Mouse (Mus musculus) CD4-positive, CD25-positive, alpha-beta regulatory T cell, adult 2 months (primary cell): ENCODE results near the gene Gm20388.

Experiments
- DNase-seq: peaks from one replicate; pipeline ENCODE4 v3.0.0-alpha.2; 2012; ENCODE audit warnings: low read depth, low spot score

Gene Gm20388

GRCm38 (mm10) chr8:122784756-122785155, 2874.1 kb downstream of the Gm20388 start:
- DNase-seq = no peak

DNA sequence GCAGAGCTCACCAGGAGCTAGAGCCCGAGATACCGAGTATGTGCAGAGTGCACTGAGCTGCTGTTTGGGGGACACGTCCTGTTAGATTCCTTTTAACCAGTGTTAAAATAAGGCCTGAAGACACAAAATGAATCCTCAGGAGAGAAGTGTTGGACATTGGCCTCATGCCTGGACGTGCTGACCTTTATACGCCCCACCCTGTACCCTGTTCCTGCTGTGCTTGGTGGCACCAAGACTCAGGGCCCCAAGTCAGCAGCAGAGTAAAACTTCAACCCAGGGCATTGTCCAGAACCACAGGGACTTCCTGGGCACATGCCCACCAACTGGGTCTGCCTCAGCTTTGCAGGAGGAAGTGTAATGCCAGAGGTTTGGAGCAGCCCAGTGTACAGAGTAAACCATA, 2879.2 kb downstream of the Gm20388 start:
- DNase-seq = no peak

DNA sequence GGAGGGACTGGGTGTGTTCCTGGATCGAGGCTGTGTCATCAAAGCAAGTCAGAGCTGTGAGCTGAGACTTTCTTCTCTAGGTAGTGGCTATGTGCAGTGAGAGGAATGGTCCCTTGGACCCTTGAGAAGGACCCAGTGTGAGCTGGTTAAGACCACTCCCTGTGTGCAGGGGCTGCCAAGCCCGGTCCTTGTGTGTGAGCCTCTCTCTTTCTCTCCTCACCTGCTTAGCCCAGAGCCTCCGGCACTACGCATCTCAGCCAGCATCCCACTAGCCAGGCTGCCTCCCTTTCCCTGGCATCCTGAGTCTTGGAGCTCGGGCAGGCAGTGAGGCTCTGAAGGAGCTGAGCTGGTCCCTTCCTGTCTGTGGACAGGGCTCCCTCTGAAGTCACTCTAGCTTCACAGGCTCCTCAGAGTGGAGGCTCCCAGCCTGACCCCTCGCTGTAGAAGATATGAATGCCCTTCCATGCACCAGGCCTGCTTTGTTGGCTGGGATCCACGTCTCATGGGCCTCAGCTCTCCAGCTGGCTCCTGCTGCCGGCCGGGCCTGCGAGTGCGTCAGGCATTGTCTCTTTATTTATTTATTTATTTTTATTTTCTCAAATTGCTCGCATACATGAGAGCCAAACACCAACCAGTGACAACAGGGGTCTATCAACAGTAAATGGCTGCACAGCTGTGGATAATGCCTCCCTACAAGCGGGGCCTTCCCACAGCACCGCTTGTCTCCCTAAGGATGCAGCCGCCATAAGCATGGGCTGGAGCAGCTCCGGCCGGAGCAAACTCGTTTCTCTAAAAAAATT, 2882.9 kb downstream of the Gm20388 start:
- no peak for DNase-seq

- DNase-seq = no peak
These were observed 2883.5 kb downstream of the Gm20388 start for GRCm38 (mm10) chr8:122794175-122794454.

GRCm38 (mm10) chr8:122803906-122804761, 2893.5 kb downstream of the Gm20388 start:
- no peak for DNase-seq

GRCm38 (mm10) chr8:122805349-122805748, 2894.7 kb downstream of the Gm20388 start:
- no peak for DNase-seq

DNA sequence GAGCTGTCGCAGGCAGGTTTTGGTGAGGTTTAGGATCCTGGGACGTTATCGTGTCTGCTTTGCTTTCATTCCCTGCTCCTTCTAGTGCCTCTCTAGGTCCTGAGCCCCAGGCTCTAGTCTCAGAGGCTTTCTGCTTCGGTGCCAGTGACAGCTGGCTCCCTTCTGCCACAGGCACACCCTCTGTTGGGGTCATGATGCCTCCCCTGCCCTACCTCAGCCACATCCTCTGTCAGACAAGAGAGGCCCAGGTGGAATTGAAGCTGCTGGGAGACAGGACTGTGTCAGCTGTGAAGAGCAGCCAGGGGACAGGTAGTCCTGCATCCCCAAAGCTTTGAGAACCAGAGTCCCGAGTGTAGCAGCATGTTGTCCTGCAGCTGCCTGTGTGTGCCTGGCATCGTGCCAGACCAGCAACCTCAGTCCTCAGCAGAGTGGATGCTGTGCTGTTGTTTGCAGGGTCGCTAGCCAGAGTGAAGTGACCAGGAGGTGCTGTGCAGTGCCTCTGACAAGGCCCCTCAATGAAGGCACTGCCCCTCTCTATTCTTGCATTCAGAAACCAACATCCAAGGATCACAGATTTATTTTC, 2896.4 kb downstream of the Gm20388 start:
- DNase-seq = no peak

DNA sequence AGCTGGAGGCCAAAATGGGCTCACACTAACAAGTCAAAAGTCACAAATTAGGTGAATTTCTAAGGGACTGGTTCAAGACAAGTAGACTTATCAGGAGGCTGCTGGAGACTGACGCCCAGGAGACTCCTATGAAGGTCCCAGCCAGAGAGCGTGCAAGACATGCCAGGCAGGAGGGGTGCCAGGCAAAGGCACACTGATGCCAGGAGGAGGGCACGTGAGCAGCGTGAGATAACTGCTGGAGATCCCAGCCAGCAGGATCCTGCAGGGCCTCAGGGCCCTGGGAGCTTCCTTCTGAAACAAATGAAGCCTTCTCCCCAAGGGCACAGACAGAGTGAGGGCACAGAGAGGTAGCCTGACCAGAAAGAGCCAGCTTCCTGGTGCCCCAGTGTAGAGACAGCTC, 2897.3 kb downstream of the Gm20388 start:
- no peak for DNase-seq

GRCm38 (mm10) chr8:122810376-122810775, 2899.7 kb downstream of the Gm20388 start:
- no peak for DNase-seq

DNA sequence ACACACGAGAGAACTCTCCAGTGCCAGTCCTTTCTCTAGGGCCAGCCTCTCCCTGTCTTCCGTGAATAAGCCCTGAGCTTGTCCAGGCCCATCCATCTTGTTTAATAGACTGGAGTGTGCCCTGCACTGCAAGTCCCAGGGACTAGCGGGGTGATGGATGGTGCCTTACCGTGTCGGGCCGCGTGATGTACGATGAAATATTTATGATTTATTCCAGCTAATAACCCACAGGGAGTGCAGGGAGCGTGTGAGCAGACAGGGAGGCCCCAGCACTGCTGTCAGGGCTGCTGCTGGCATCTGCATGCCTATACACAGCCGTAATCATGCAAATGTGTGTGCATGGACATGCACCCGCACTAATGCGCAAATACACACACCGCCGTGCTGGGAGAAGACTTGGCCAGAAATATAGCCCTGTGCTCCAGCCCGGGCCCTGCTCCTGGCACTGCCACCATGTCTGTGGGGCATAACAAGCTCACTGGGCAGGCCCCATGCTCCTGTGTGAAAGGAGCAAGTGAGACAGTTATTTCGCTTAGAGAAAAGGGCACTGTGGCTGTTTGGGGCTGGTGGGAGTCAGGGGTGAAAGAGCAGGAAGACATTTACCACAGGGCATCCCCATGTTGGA, 2901.3 kb downstream of the Gm20388 start:
- DNase-seq = no peak

DNA sequence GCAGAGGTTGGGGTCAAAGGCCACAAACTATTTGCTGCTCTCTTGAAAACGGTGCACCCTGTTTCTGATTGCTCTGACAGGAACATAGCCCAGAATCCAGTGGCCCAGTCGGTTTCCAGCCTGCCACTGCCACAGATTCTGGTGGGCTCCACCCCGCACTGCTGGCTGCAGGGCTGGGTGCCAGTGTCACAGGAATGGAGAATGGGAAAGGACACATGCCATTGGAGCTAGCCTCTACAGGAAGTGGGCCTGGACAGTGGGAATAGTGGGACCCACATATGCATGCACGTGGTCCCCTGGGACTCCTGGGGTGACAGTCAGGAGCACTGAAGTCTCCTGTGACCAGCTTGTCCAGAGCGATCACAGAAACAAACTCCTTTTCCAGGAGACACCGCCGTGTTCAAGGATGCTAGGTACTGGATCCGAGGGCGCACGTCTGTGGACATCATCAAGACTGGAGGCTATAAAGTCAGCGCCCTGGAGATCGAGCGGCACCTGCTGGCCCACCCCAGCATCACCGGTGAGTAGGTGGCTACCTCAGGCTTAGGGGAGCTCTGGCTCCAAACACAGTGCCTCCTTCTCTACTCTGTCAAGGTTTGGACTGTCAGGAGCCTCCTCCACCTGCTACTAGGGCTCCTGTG, 2902.1 kb downstream of the Gm20388 start:
- no peak for DNase-seq

DNA sequence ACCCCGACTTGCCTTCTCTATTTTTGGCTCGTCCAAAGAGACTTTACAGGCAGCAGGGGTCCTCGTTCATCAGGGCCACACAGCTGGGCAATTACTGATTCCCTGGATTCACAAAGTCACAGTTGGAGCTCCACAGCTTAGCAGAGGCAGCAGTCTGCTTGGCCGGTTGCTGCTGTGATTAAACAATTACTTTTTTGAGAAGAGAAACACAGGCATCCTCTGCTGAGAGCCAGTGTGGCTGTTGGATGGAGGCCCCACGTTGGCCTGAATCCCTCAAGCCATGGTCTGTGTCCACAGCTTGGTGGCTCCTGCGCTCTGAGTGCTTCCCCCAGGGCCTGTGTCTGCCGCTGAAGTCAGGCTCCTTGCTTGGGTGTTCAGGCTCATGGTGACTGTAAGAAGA, 2904.0 kb downstream of the Gm20388 start:
- no peak for DNase-seq

GRCm38 (mm10) chr8:122816965-122817364, 2906.3 kb downstream of the Gm20388 start:
- DNase-seq = no peak

GRCm38 (mm10) chr8:122817724-122818496, 2907.3 kb downstream of the Gm20388 start:
- DNase-seq = no peak

DNA sequence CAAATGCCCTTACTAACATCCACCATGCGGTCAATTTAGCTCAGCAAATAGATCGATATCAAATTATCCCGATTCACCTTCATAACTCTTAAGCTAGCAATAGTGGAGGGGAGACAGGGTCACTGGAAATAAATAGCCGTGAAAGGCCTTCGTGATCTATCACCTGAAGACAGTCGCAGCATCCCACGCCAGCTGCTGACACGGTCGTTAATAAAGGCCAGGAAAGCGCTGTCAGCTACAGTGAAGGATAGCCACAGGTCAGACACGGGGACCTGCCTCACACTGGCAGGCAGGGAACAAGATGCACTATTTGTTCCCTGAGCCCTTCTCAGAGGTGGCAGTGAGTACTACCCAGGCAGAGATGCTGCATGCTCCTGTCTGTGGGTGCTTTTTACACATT, 2909.1 kb downstream of the Gm20388 start:
- no peak for DNase-seq

DNA sequence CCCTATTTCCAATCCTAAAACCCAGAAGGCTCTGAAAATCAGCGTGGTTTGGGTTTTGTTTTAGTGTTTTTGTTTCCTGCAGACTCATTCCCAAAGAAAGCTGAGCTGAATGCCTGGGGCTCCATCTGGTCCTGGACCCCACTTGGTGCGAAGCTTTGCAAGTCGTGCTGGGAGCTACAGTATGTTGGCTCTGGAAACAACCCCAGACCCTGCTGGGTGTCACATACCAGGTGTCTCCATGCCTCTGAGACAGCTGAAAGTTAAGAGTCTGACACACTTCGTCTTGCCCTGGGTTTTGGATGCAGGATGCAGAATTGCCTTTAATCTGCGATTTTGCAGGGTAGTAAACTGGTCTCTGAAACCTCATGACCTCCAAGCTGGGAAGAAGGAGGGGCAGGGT, 2913.9 kb downstream of the Gm20388 start:
- DNase-seq = no peak

GRCm38 (mm10) chr8:122824986-122825385, 2914.3 kb downstream of the Gm20388 start:
- DNase-seq = no peak

- no peak for DNase-seq
These were observed 2914.8 kb downstream of the Gm20388 start for GRCm38 (mm10) chr8:122825408-122825807.

GRCm38 (mm10) chr8:122829396-122829795, 2918.8 kb downstream of the Gm20388 start:
- DNase-seq = no peak

DNA sequence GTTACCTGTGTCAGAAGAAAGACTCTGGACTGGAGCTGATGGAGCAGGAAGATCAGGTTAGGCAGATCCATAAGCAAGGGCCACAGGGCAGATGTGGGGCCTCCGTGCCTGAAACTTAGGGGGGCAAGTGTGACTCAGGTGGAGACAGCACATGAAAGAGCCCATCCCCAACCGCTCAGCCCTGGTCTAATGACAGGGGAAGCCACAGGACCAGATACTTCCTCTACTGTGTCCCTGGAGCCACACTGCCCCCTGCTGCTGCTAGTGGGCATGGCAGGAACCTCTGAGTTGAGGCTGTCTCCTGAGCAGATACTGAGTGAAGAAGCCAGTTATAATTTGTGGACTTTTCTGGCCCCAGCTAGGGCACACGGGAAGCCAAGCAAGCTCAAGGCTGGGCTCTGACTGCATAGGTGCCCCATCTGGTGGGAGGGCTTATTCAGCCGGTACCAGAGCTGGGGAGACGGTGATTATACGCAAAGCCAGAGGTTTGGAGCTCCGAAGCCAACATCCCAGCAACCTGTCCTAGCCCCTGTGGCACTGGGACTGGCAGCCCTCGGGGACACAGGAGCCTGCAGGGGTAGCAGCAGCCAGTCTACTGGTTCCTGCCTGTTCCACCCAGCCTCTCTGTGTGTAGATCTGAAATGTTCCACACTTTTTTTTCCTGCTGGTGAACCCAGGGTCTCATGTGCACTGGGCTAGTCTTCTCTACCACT, 2919.9 kb downstream of the Gm20388 start:
- peak; percentile 91 for DNase-seq
